Mouse (Mus musculus): Measurements from ENCODE around the gene Prdm13.

DNA sequence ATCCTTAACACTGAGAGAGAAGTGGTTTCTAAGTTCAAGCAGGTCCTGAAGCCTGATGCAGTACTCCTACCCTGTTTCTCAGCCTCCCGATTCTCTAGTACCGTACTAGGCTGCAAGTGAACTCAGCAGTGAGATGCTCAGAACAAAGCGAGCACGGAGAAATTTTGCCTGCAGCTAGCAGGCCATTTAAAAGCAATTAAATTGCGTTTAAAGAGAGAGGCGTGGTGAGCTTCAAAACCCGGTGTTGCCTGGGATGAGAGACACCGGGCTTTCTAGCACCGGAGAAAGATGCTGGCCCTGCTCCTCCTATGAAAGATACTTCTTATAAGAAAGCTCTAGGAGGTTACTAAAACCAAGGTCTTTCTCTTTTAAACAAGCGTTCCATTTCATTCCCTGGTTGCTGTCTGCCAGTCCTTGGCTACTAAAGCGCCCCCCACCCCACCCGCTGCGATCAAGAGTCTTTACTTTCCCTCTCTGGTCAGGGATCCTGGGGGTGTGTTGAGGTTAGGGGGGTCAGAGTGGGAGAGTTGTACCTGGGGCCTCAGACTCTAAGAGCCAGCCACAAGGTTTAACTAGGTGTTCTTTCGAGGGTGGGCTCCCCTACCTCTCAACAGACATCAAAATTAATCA lies 1.3 kb downstream of the Prdm13 start:
- TF ChIP-seq POLR2A (IDR thresholded peaks at IDR 0.05; ENCODE audit: borderline replicate concordance, low read depth, low read length) (no peak), CTCF (IDR thresholded peaks at IDR 0.05; ENCODE audit: low read depth, low read length) (no peak)
